Mouse (Mus musculus): ENCODE data around the gene Samd9l.
"Not testable (repeated sequence)": the region's sequence is repeated elsewhere in the genome, so short reads cannot be mapped to it uniquely, and the experiment has no call there.

Gene Samd9l

GRCm38 (mm10) chr6:3399340-3400068 is at the start of gene Samd9l:
Gene Samd9l (minus strand): TSS chr6:3399572.
- peak; percentile 32 for DNase-seq (ENCODE audit: low spot score in 2 of 2)

GRCm38 (mm10) chr6:3447404-3447803 is 48.0 kb upstream of the Samd9l start:
- peak; percentile 26 to 54 for DNase-seq (ENCODE audit: low spot score in 2 of 2)

GRCm38 (mm10) chr6:3443905-3444304 is 44.5 kb upstream of the Samd9l start:
- DNase-seq (ENCODE audit: low spot score in 2 of 2), result no peak

- no peak for DNase-seq (ENCODE audit: low spot score in 2 of 2)
Measured at GRCm38 (mm10) chr6:3436087-3436486, 36.7 kb upstream of the Samd9l start.

- DNase-seq (ENCODE audit: low spot score in 2 of 2), result not testable (repeated sequence)
Measured at GRCm38 (mm10) chr6:3430976-3431375, 31.6 kb upstream of the Samd9l start.

- no peak for DNase-seq (ENCODE audit: low spot score in 2 of 2)
Measured at GRCm38 (mm10) chr6:3427047-3427446, 27.7 kb upstream of the Samd9l start.

- DNase-seq (ENCODE audit: low spot score in 2 of 2), result not testable (repeated sequence)
Measured at GRCm38 (mm10) chr6:3425333-3425732, 26.0 kb upstream of the Samd9l start.

- DNase-seq (ENCODE audit: low spot score in 2 of 2), result not testable (repeated sequence)
Measured at GRCm38 (mm10) chr6:3424613-3425277, 25.4 kb upstream of the Samd9l start.

- not testable (repeated sequence) for DNase-seq (ENCODE audit: low spot score in 2 of 2)
Measured at GRCm38 (mm10) chr6:3397182-3397906, 2.0 kb downstream of the Samd9l start.

- DNase-seq (ENCODE audit: low spot score in 2 of 2), result not testable (repeated sequence)
Measured at GRCm38 (mm10) chr6:3395921-3396611, 3.3 kb downstream of the Samd9l start.

- DNase-seq (ENCODE audit: low spot score in 2 of 2), result no peak
Measured at GRCm38 (mm10) chr6:3389995-3390394, 9.4 kb downstream of the Samd9l start.

GRCm38 (mm10) chr6:3386565-3386964 is 12.8 kb downstream of the Samd9l start:
- no peak for DNase-seq (ENCODE audit: low spot score in 2 of 2)

- not testable (repeated sequence) for DNase-seq (ENCODE audit: low spot score in 2 of 2)
Measured at GRCm38 (mm10) chr6:3384816-3385215, 14.6 kb downstream of the Samd9l start.

- DNase-seq (ENCODE audit: low spot score in 2 of 2), result not testable (repeated sequence)
Measured at GRCm38 (mm10) chr6:3384115-3384791, 15.1 kb downstream of the Samd9l start.

GRCm38 (mm10) chr6:3379146-3379545 is 20.2 kb downstream of the Samd9l start:
- no peak for DNase-seq (ENCODE audit: low spot score in 2 of 2)

- no peak for DNase-seq (ENCODE audit: low spot score in 2 of 2)
Measured at GRCm38 (mm10) chr6:3376687-3377086, 22.7 kb downstream of the Samd9l start.

- no peak for DNase-seq (ENCODE audit: low spot score in 2 of 2)
Measured at GRCm38 (mm10) chr6:3369527-3369926, 29.8 kb downstream of the Samd9l start.

GRCm38 (mm10) chr6:3365609-3366008 is 33.8 kb downstream of the Samd9l start:
- DNase-seq (ENCODE audit: low spot score in 2 of 2), result not testable (repeated sequence)

GRCm38 (mm10) chr6:3345924-3346597 is 53.3 kb downstream of the Samd9l start:
- peak in 1 of 2 experiments; percentile 11 for DNase-seq (ENCODE audit: low spot score in 2 of 2)

GRCm38 (mm10) chr6:3345043-3345639 is 54.2 kb downstream of the Samd9l start:
- not testable (repeated sequence) for DNase-seq (ENCODE audit: low spot score in 2 of 2)
